Comparison of ENCODE assay signal across 12 mouse cellular contexts in the genomic region with DNA sequence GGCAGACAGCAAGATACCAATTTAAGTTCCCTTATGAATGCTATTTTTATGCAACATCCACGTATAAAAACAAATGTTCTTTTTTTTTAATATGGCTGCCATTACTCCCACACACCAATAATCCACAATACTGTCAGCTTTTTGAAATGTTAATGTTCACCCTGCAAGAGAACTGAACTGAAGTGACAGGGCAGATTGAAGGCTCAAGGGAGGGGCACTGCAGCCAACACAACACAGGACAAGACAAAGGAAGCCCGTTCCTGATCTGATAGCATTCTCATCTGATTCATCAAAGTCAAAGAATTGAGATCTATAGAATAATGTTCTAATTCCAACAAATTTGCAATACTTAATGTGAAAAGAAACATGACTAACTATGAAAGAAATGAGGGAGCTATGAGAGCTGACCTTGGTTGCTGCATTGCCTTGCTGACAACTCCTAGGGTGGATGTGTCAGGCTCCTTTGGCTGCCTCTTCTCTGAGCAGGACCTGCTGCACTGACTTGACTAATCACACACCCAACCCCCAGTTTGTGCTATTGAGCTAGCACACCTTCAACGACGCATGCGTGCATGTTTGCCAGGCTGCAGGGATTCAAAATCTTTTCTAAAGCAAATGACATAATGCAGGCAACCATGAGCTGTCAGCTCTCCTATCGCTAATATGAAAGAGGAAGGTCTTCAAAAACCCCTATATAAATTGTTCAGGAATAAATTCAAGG. TPM values are rescaled to one million over a fixed set of nuclear protein-coding genes. Genes with fewer than 3 reads are reported as not detected.
A peak's percentile ranks its signal among the peaks of the same experiment; 100 is the strongest.
DNase-seq lines count a peak whose midpoint lies in the region; ATAC-seq and TF ChIP-seq lines count a peak whose summit lies in the region.
"Had no signal": no experiment of that assay in that cellular context is flagged by ENCODE, and none has a peak within 500 bp of the region (broad histone marks: within the 10 kb centered on the region; RNA-seq: fewer than 3 reads in every experiment).

No protein-coding gene starts in this region.

- H3K9ac ChIP-seq in midbrain, postnatal 0 days (replicated peaks; ENCODE audit: low read length, poor library complexity, severe bottlenecking), result 0 out of 2 replicates have a peak overlapping the region, but pooled peaks have one; percentile 14
- H3K9ac ChIP-seq in liver, embryonic 11.5 days (ENCODE audit: low read depth, low read length), result no peak overlapping the region

- DNase-seq in cerebellum, adult 11 months, result peak; percentile 60
- peak; percentile 20 for DNase-seq in layer of hippocampus, adult 9-10 months (ENCODE audit: low spot score)
- DNase-seq in midbrain, postnatal 0 days (ENCODE audit: low spot score), result peak; percentile 73
- no peak for DNase-seq in lung, postnatal 14 days
- DNase-seq in urinary bladder, postnatal 14 days (ENCODE audit: low spot score), result no peak
- DNase-seq in liver, embryonic 11.5 days (ENCODE audit: low spot score), result no peak
- DNase-seq: kidney, postnatal 4 days; thymus, postnatal 36 days had no signal

- H3K27me3 ChIP-seq in midbrain, postnatal 0 days (ENCODE audit: insufficient read depth, low read length), result no peaks in the 10 kb centered on the region
- H3K27me3 ChIP-seq in liver, embryonic 11.5 days (replicated peaks; ENCODE audit: control insufficient read depth, insufficient read depth, low read length), result no peaks in the 10 kb centered on the region
- H3K27me3 ChIP-seq: Patski had no signal

- peak overlapping the region; percentile 38 for H3K4me3 ChIP-seq in cortical plate, adult 2 months (ENCODE audit: insufficient read depth, low read length)
- peak overlapping the region; percentile 28 for H3K4me3 ChIP-seq in midbrain, postnatal 0 days (ENCODE audit: low read depth, low read length)
- H3K4me3 ChIP-seq in liver, embryonic 11.5 days (ENCODE audit: low read depth, low read length), result no peak overlapping the region

- no peak for TF ChIP-seq CTCF in cortical plate, adult 2 months (IDR thresholded peaks at IDR 0.05; ENCODE audit: extremely low read depth, insufficient read depth, low read length)
- no peak for TF ChIP-seq CTCF in midbrain, postnatal 0 days (IDR thresholded peaks at IDR 0.05)

- peak overlapping the region; percentile 16 for H3K4me2 ChIP-seq in midbrain, postnatal 0 days (ENCODE audit: low read depth, low read length, poor library complexity, severe bottlenecking)
- no peak overlapping the region for H3K4me2 ChIP-seq in liver, embryonic 11.5 days

- no peak for ATAC-seq in cerebellum, adult (ENCODE audit: insufficient number of reproducible peaks, low FRiP score, low TSS enrichment)
- ATAC-seq in midbrain, postnatal 0 days (ENCODE audit: low FRiP score), result peak; percentile 78; the same call in 1 of the 2 replicates
- ATAC-seq in liver, embryonic 11.5 days (replicated peaks; ENCODE audit: low FRiP score), result no peak
- ATAC-seq: Patski had no signal

- H3K27ac ChIP-seq in cortical plate, adult 2 months (ENCODE audit: insufficient read depth, low read length), result no peak overlapping the region
- peak overlapping the region; percentile 34 for H3K27ac ChIP-seq in midbrain, postnatal 0 days (ENCODE audit: low read depth, low read length)
- H3K27ac ChIP-seq in liver, embryonic 11.5 days (ENCODE audit: low read depth, low read length), result no peak overlapping the region
- H3K27ac ChIP-seq: macrophage had no signal

- H3K4me1 ChIP-seq in cortical plate, adult 2 months (ENCODE audit: control insufficient read depth, insufficient read depth, low read length), result no peaks in the 10 kb centered on the region
- no peaks in the 10 kb centered on the region for H3K4me1 ChIP-seq in midbrain, postnatal 0 days (ENCODE audit: insufficient read depth, low read length)
- H3K4me1 ChIP-seq in liver, embryonic 11.5 days (replicated peaks; ENCODE audit: control insufficient read depth, insufficient read depth, low read length), result no peaks in the 10 kb centered on the region

- TF ChIP-seq POLR2A in cortical plate, adult 2 months (IDR thresholded peaks at IDR 0.05; ENCODE audit: extremely low read depth, insufficient read depth, low read length), result peak; percentile 47; the same call in 1 of the 2 replicates

- no peaks in the 10 kb centered on the region for H3K36me3 ChIP-seq in midbrain, postnatal 0 days (ENCODE audit: insufficient read depth, low read length)
- no peaks in the 10 kb centered on the region for H3K36me3 ChIP-seq in liver, embryonic 11.5 days (ENCODE audit: control insufficient read depth, insufficient read depth, low read length)

- WGBS in midbrain, postnatal 0 days, result 56% methylated on average over 6 of the region's 6 CpGs
- 76% methylated on average over 6 of the region's 6 CpGs for WGBS in liver, embryonic 11.5 days

- H3K9me3 ChIP-seq in midbrain, postnatal 0 days (ENCODE audit: low read length), result 0 out of 2 replicates have a peak, but pooled peaks cover 3% of the 10 kb centered on the region
- H3K9me3 ChIP-seq in liver, embryonic 11.5 days (ENCODE audit: control insufficient read depth, low read length), result no peaks in the 10 kb centered on the region; the same call in 1 of the 2 replicates

RNA-seq across cellular contexts. Expression of a gene that starts 42.8 kb away (rescaled TPM):
- polyA plus RNA-seq in cortical plate, adult 2 months (2012; rRNA removed), result 13.8 and 14.7 TPM in 2 replicates
- 70.7 and 108 TPM in 2 replicates for total RNA-seq in midbrain, postnatal 0 days (2014; rRNA removed)
- 3.7 and 5.7 TPM in 2 replicates for polyA plus RNA-seq in midbrain, postnatal 0 days (2015; fragmentation: Nextera tagmentation; extraction: Ambion mirVana)
- 0.39 and 0.53 TPM in 2 replicates for polyA plus RNA-seq in liver, embryonic 11.5 days (2014; fragmentation: Nextera tagmentation; extraction: Ambion mirVana)
- polyA plus RNA-seq: macrophage had no signal

RNA-seq across cellular contexts. Expression of a gene that starts 42.8 kb away (rescaled TPM):
- polyA plus RNA-seq in cortical plate, adult 2 months (2012; rRNA removed), result not detected in 2 replicates
- not detected in 2 replicates for total RNA-seq in midbrain, postnatal 0 days (2014; rRNA removed)
- 816 and 853 TPM in 2 replicates for polyA plus RNA-seq in midbrain, postnatal 0 days (2015; fragmentation: Nextera tagmentation; extraction: Ambion mirVana)
- polyA plus RNA-seq in liver, embryonic 11.5 days (2014; fragmentation: Nextera tagmentation; extraction: Ambion mirVana), result 28.3 and 32.7 TPM in 2 replicates
- polyA plus RNA-seq: macrophage had no signal

Comparison
In these comparisons a context has a peak if more than half of its experiments do, and no peak if none do; other contexts are left out.
1. DNase-seq: peak in cerebellum, adult 11 months (single experiment), layer of hippocampus, adult 9-10 months (single experiment) and midbrain, postnatal 0 days (single experiment); none in lung, postnatal 14 days (single experiment), urinary bladder, postnatal 14 days (single experiment) and liver, embryonic 11.5 days (single experiment).
2. RNA of a gene that starts 42.8 kb away (polyA plus RNA-seq): 816 to 853 TPM in midbrain, postnatal 0 days and 28.3 to 32.7 TPM in liver, embryonic 11.5 days; not detected in cortical plate, adult 2 months; every median in the first group is over 10 times any median in the second.